Mouse (Mus musculus): ENCODE measurements at regions not wholly inside any gene's neighbourhood (a gene's known extent, or its start where the extent isn't known, plus 50 kb on each side); places are given as distances from the start of the nearest gene placed in this dataset.

GRCm38 (mm10) chr9:40617676-40618062, 52.7 kb upstream of the Gm21915 start:
- Histone ChIP-seq H3K9me3 (ENCODE audit: control insufficient read depth, low read length) (no peaks in the 10 kb centered on the region), H3K27me3 (ENCODE audit: control insufficient read depth, insufficient read depth, low read length) (peaks cover 8% of the 10 kb centered on the region), H3K9ac (replicated peaks) (no peak overlapping the region), H3K4me2 (ENCODE audit: low read depth) (no peak overlapping the region; the same call in 1 of the 2 replicates), H3K36me3 (replicated peaks; ENCODE audit: control insufficient read depth, insufficient read depth, low read depth) (no peaks in the 10 kb centered on the region), H3K4me1 (replicated peaks; ENCODE audit: control insufficient read depth in 2 of 2, insufficient read depth in 2 of 2, low read length in 1 of 2) (peaks cover 0 to 8% of the 10 kb centered on the region in 2 experiments; a peak in 2 of 4 replicates), H3K27ac (no peak overlapping the region), H3K4me3 (ENCODE audit: insufficient read depth in 1 of 2, low read depth in 2 of 2, low read length in 2 of 2) (no peak overlapping the region)
- 23% methylated on average over 10 of the region's 10 CpGs for WGBS (ENCODE audit: insufficient replicate concordance)
- ATAC-seq (ENCODE audit: insufficient read depth), result no peak
- TF ChIP-seq EP300 (IDR thresholded peaks at IDR 0.05; ENCODE audit: low read depth) (no peak), CTCF (IDR thresholded peaks at IDR 0.05; ENCODE audit: low read depth) (no peak)
- no peak for DNase-seq (ENCODE audit: low read depth in 3 of 3, low spot score in 3 of 3)

GRCm38 (mm10) chr9:40617036-40617675, 53.3 kb upstream of the Gm21915 start:
- peaks cover 8% of the 10 kb centered on the region for H3K27me3 ChIP-seq (ENCODE audit: control insufficient read depth, insufficient read depth, low read length)
- no peak for ATAC-seq (ENCODE audit: insufficient read depth)
- WGBS (ENCODE audit: insufficient replicate concordance), result 3% methylated on average over 20 of the region's 20 CpGs
- TF ChIP-seq EP300 (IDR thresholded peaks at IDR 0.05; ENCODE audit: low read depth) (no peak), CTCF (IDR thresholded peaks at IDR 0.05; ENCODE audit: low read depth) (no peak)
- no peak overlapping the region for H3K9ac ChIP-seq (replicated peaks)
- H3K27ac ChIP-seq, result no peak overlapping the region
- H3K9me3 ChIP-seq (ENCODE audit: control insufficient read depth, low read length), result no peaks in the 10 kb centered on the region
- H3K4me2 ChIP-seq (ENCODE audit: low read depth), result peak overlapping the region; percentile 36
- DNase-seq (ENCODE audit: low read depth in 3 of 3, low spot score in 3 of 3), result no peak
- H3K4me3 ChIP-seq (ENCODE audit: insufficient read depth in 1 of 2, low read depth in 2 of 2, low read length in 2 of 2), result no peak overlapping the region
- peaks cover 0 to 12% of the 10 kb centered on the region in 2 experiments; a peak in 2 of 4 replicates for H3K4me1 ChIP-seq (replicated peaks; ENCODE audit: control insufficient read depth in 2 of 2, insufficient read depth in 2 of 2, low read length in 1 of 2)
- H3K36me3 ChIP-seq (replicated peaks; ENCODE audit: control insufficient read depth, insufficient read depth, low read depth), result no peaks in the 10 kb centered on the region

- TF ChIP-seq EP300 (IDR thresholded peaks at IDR 0.05; ENCODE audit: low read depth) (no peak), CTCF (IDR thresholded peaks at IDR 0.05; ENCODE audit: low read depth) (peak; percentile 77)
- no peak overlapping the region for H3K27ac ChIP-seq
- ATAC-seq (ENCODE audit: insufficient read depth) (no peak; the same call in 1 of the 2 replicates), DNase-seq (ENCODE audit: low read depth in 3 of 3, low spot score in 3 of 3) (peak; percentile 30 to 47 (median 37))
- no peak overlapping the region for H3K4me3 ChIP-seq (ENCODE audit: insufficient read depth in 1 of 2, low read depth in 2 of 2, low read length in 2 of 2)
- H3K9ac ChIP-seq (replicated peaks), result no peak overlapping the region
- 3% methylated on average over 11 of the region's 11 CpGs for WGBS (ENCODE audit: insufficient replicate concordance)
- H3K9me3 ChIP-seq (ENCODE audit: control insufficient read depth, low read length), result no peaks in the 10 kb centered on the region
- peaks cover 8% of the 10 kb centered on the region for H3K27me3 ChIP-seq (ENCODE audit: control insufficient read depth, insufficient read depth, low read length)
- H3K4me2 ChIP-seq (ENCODE audit: low read depth), result peak overlapping the region; percentile 36
- H3K4me1 ChIP-seq (replicated peaks; ENCODE audit: control insufficient read depth in 2 of 2, insufficient read depth in 2 of 2, low read length in 1 of 2), result peaks cover 0 to 12% of the 10 kb centered on the region in 2 experiments; a peak in 2 of 4 replicates
- H3K36me3 ChIP-seq (replicated peaks; ENCODE audit: control insufficient read depth, insufficient read depth, low read depth), result no peaks in the 10 kb centered on the region
Observed at GRCm38 (mm10) chr9:40616426-40617035, 53.9 kb upstream of the Gm21915 start.

- no peak overlapping the region for H3K9ac ChIP-seq (replicated peaks)
- no peak for ATAC-seq (ENCODE audit: insufficient read depth)
- H3K4me1 ChIP-seq (replicated peaks; ENCODE audit: control insufficient read depth in 2 of 2, insufficient read depth in 2 of 2, low read length in 1 of 2), result peaks cover 0 to 12% of the 10 kb centered on the region in 2 experiments; a peak in 2 of 4 replicates
- H3K27me3 ChIP-seq (ENCODE audit: control insufficient read depth, insufficient read depth, low read length), result peaks cover 8% of the 10 kb centered on the region
- no peak overlapping the region for H3K27ac ChIP-seq
- no peaks in the 10 kb centered on the region for H3K36me3 ChIP-seq (replicated peaks; ENCODE audit: control insufficient read depth, insufficient read depth, low read depth)
- H3K4me2 ChIP-seq (ENCODE audit: low read depth), result no peak overlapping the region
- 32% methylated on average over 8 of the region's 8 CpGs for WGBS (ENCODE audit: insufficient replicate concordance)
- DNase-seq (ENCODE audit: low read depth in 3 of 3, low spot score in 3 of 3), result no peak
- no peaks in the 10 kb centered on the region for H3K9me3 ChIP-seq (ENCODE audit: control insufficient read depth, low read length)
- TF ChIP-seq CTCF (IDR thresholded peaks at IDR 0.05; ENCODE audit: low read depth) (no peak), EP300 (IDR thresholded peaks at IDR 0.05; ENCODE audit: low read depth) (no peak)
- H3K4me3 ChIP-seq (ENCODE audit: insufficient read depth in 1 of 2, low read depth in 2 of 2, low read length in 2 of 2), result no peak overlapping the region
Observed at GRCm38 (mm10) chr9:40615891-40616290, 54.5 kb upstream of the Gm21915 start.

GRCm38 (mm10) chr9:40614071-40614470, 56.3 kb upstream of the Gm21915 start:
- no peak for ATAC-seq (ENCODE audit: insufficient read depth)
- no peak overlapping the region for H3K4me2 ChIP-seq (ENCODE audit: low read depth)
- peaks cover 8% of the 10 kb centered on the region for H3K27me3 ChIP-seq (ENCODE audit: control insufficient read depth, insufficient read depth, low read length)
- DNase-seq (ENCODE audit: low read depth in 3 of 3, low spot score in 3 of 3), result no peak
- H3K9ac ChIP-seq (replicated peaks), result no peak overlapping the region
- TF ChIP-seq CTCF (IDR thresholded peaks at IDR 0.05; ENCODE audit: low read depth), result no peak
- TF ChIP-seq EP300 (IDR thresholded peaks at IDR 0.05; ENCODE audit: low read depth), result no peak
- 63% methylated on average over 5 of the region's 5 CpGs for WGBS (ENCODE audit: insufficient replicate concordance)
- H3K4me3 ChIP-seq (ENCODE audit: insufficient read depth in 1 of 2, low read depth in 2 of 2, low read length in 2 of 2), result no peak overlapping the region
- peaks cover 0 to 12% of the 10 kb centered on the region in 2 experiments; a peak in 2 of 4 replicates for H3K4me1 ChIP-seq (replicated peaks; ENCODE audit: control insufficient read depth in 2 of 2, insufficient read depth in 2 of 2, low read length in 1 of 2)
- H3K9me3 ChIP-seq (ENCODE audit: control insufficient read depth, low read length), result no peaks in the 10 kb centered on the region
- no peaks in the 10 kb centered on the region for H3K36me3 ChIP-seq (replicated peaks; ENCODE audit: control insufficient read depth, insufficient read depth, low read depth)
- H3K27ac ChIP-seq, result no peak overlapping the region

Measured in liver, embryonic 14.5 days (tissue).